In the genomic region with DNA sequence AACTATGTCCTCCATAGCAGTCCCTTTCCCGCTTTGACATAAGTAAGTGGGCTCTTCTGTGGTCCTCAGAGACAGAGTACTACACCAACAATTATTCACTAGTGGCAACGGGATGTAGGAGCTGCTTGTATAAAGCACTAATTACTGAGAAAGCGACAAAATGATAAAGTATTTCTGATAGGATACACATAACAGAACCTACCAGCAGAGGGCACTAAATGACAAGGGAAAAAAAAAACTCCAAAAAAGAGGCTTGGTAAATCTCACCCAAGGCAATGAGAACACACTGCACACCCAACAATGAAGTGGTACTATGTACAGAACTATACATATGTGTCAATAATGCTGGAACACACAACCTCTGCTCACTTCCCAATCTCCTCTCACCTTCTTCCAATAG, we compare ENCODE assay signal across 8 mouse cellular contexts. TPM values are rescaled to one million over a fixed set of nuclear protein-coding genes. Genes with fewer than 3 reads are reported as not detected.
A peak's percentile ranks its signal among the peaks of the same experiment; 100 is the strongest.
DNase-seq lines count a peak whose midpoint lies in the region; TF ChIP-seq lines count a peak whose summit lies in the region.

No protein-coding gene starts in this region.

- H3K4me3 ChIP-seq in layer of hippocampus, adult 2 months = no peak overlapping the region

- peak; percentile 78 for TF ChIP-seq CTCF in layer of hippocampus, adult 2 months (conservative IDR thresholded peaks at IDR 0.05)

- no peak overlapping the region for H3K27ac ChIP-seq in layer of hippocampus, adult 2 months

- peak; percentile 9 for DNase-seq in embryo, embryonic 10 days (ENCODE audit: low spot score)
- DNase-seq in embryo, embryonic 9.5 days (ENCODE audit: extremely low spot score) = no peak
- peak in 1 of 2 experiments; percentile 16 for DNase-seq in layer of hippocampus, adult 2 months (ENCODE audit: low spot score in 2 of 2)
- DNase-seq in layer of hippocampus, adult 9-10 months (ENCODE audit: low spot score) = no peak
- peak; percentile 21 for DNase-seq in A20 (ENCODE audit: low read depth, low spot score)
- DNase-seq in c-Kit-positive CD71-positive TER-119-positive erythroid progenitor cells, embryonic 14.5 days (ENCODE audit: low spot score) = peak; percentile 4
- no peak for DNase-seq in adrenal gland, postnatal 25 days
- DNase-seq in frontal cortex, postnatal 14 days (ENCODE audit: low spot score in 2 of 2) = no peak

RNA-seq across cellular contexts. Expression of a gene that starts 29.4 kb away (rescaled TPM):
- 100 to 1,000 TPM in 1 of 2 experiments, 10 to 100 TPM in 1; 80.3 to 111 TPM for total RNA-seq in layer of hippocampus, adult 2 months (2021)
- 16.2 and 20.0 TPM in 2 replicates for total RNA-seq in adrenal gland, postnatal 25 days (2021)

RNA-seq across cellular contexts. Expression of a gene that starts 47.6 kb away (rescaled TPM):
- total RNA-seq in layer of hippocampus, adult 2 months (2021) = under 1 TPM; 0.29 to 0.38 TPM
- 0.21 TPM in 1 of 2 replicates, not detected in the other for total RNA-seq in adrenal gland, postnatal 25 days (2021)

Comparison
In these comparisons a context has a peak if more than half of its experiments do, and no peak if none do; other contexts are left out.
1. DNase-seq: peak in embryo, embryonic 10 days (single experiment), A20 (single experiment) and c-Kit-positive CD71-positive TER-119-positive erythroid progenitor cells, embryonic 14.5 days (single experiment); none in embryo, embryonic 9.5 days (single experiment), layer of hippocampus, adult 9-10 months (single experiment), adrenal gland, postnatal 25 days (single experiment) and frontal cortex, postnatal 14 days (0 of 2).